Mouse (Mus musculus) CH12.LX (cell line): ENCODE data around the gene 1500011B03Rik. TPM values are rescaled to one million over a fixed set of nuclear protein-coding genes. Genes with fewer than 3 reads are reported as not detected.

ENCODE experiments used
- DNase-seq: peaks from one replicate; pipeline ENCODE4 v3.0.0-alpha.2; 2013; ENCODE audit errors: extremely low read depth
- H3K27ac ChIP-seq: 2 replicates; pipeline ENCODE4 v1.5.1; 2012; ENCODE audit warnings: low read depth, mild to moderate bottlenecking, control low read depth, moderate library complexity; ENCODE audit not compliant: insufficient read depth
- H3K27me3 ChIP-seq: replicated peaks from 2 replicates; pipeline ENCODE3; 2012; ENCODE audit warnings: inconsistent platforms
- H3K36me3 ChIP-seq, 2 experiments: replicated peaks in 1 of 2; 2 replicates each; pipeline versions ENCODE3 to v1.6.1; 2012; ENCODE audit warnings: inconsistent platforms in 1 of 2, low read length in 1 of 2, mild to moderate bottlenecking in 1 of 2, mixed read lengths in 1 of 2, moderate library complexity in 1 of 2; ENCODE audit not compliant: control insufficient read depth in 1 of 2, insufficient read depth in 1 of 2
- H3K4me1 ChIP-seq, 2 experiments: 2 replicates each; pipeline ENCODE4 v1.6.1; 2012; ENCODE audit warnings: inconsistent platforms in 1 of 2, moderate library complexity in 1 of 2; ENCODE audit not compliant: insufficient read depth in 2 of 2, control insufficient read depth in 1 of 2
- H3K4me2 ChIP-seq: 2 replicates; pipeline ENCODE4 v1.6.1; 2012; ENCODE audit warnings: low read depth, mild to moderate bottlenecking, control low read depth; ENCODE audit not compliant: poor library complexity, insufficient read depth, severe bottlenecking
- H3K4me3 ChIP-seq, 3 experiments: fragments of 150-350 bp in 1 of 3; sonication (generic) in 1 of 3; replicated peaks in 1 of 3; 2 replicates each; pipeline versions ENCODE3 to v1.5.1; 2011 to 2012; ENCODE audit warnings: low read depth in 2 of 3, low read length in 2 of 3, mild to moderate bottlenecking in 2 of 3, moderate library complexity in 2 of 3, control low read depth in 1 of 3, improper control_type of control experiment in 1 of 3, inconsistent platforms in 1 of 3, mixed read lengths in 1 of 3; ENCODE audit not compliant: poor library complexity in 1 of 3
- H3K79me2 ChIP-seq: replicated peaks from 2 replicates; pipeline ENCODE4 v1.6.1; 2012; ENCODE audit warnings: mild to moderate bottlenecking, moderate library complexity; ENCODE audit not compliant: control insufficient read depth, poor library complexity, insufficient read depth, severe bottlenecking; ENCODE audit errors: extremely low read depth
- H3K9ac ChIP-seq: 2 replicates; pipeline ENCODE4 v1.6.1; 2012; ENCODE audit warnings: low read depth, mild to moderate bottlenecking, control low read depth, moderate library complexity; ENCODE audit not compliant: insufficient read depth
- H3K9me3 ChIP-seq: replicated peaks from 2 replicates; pipeline ENCODE3; 2012; ENCODE audit warnings: low read length, inconsistent platforms, mixed read lengths
- CHD1 ChIP-seq: IDR thresholded peaks from 2 replicates; pipeline ENCODE4 v1.6.1; 2012; ENCODE audit warnings: low read depth, low read length, improper control_type of control experiment, inconsistent platforms
- E2F4 ChIP-seq: IDR thresholded peaks from 2 replicates; pipeline ENCODE4 v1.6.1; 2011; ENCODE audit warnings: low read depth, low read length, improper control_type of control experiment; ENCODE audit not compliant: insufficient replicate concordance
- ELF1 ChIP-seq: IDR thresholded peaks from 2 replicates; pipeline ENCODE4 v1.6.1; 2014; ENCODE audit warnings: low read depth, mild to moderate bottlenecking, inconsistent platforms, low read length, improper control_type of control experiment
- GABPA ChIP-seq: IDR thresholded peaks from 2 replicates; pipeline ENCODE4 v1.6.1; 2012; ENCODE audit warnings: low read depth, low read length, improper control_type of control experiment, inconsistent platforms; ENCODE audit not compliant: insufficient replicate concordance
- HCFC1 ChIP-seq: IDR thresholded peaks from 2 replicates; pipeline ENCODE4 v1.6.1; 2012; ENCODE audit warnings: low read depth, mild to moderate bottlenecking, inconsistent platforms, low read length, improper control_type of control experiment
- IRF4 ChIP-seq: IDR thresholded peaks from 2 replicates; pipeline ENCODE4 v1.6.1; 2014; ENCODE audit warnings: low read depth, mild to moderate bottlenecking, inconsistent platforms, low read length, improper control_type of control experiment
- JUN ChIP-seq: IDR thresholded peaks from 2 replicates; pipeline ENCODE4 v1.6.1; 2011; ENCODE audit warnings: low read depth, mild to moderate bottlenecking, low read length, improper control_type of control experiment, moderate library complexity; ENCODE audit not compliant: insufficient read depth
- JUND ChIP-seq: conservative IDR thresholded peaks from 2 replicates; pipeline ENCODE4 v1.6.1; 2011; ENCODE audit warnings: low read depth, low read length, improper control_type of control experiment
- MAFK ChIP-seq: IDR thresholded peaks from 2 replicates; pipeline ENCODE4 v1.6.1; 2011; ENCODE audit warnings: low read length, improper control_type of control experiment; ENCODE audit not compliant: insufficient replicate concordance
- MAX ChIP-seq: IDR thresholded peaks from 2 replicates; pipeline ENCODE4 v1.6.1; 2011; ENCODE audit warnings: low read length, improper control_type of control experiment
- MEF2A ChIP-seq: IDR thresholded peaks from 2 replicates; pipeline ENCODE4 v1.6.1; 2014; ENCODE audit warnings: low read depth, mild to moderate bottlenecking, inconsistent platforms, low read length, improper control_type of control experiment, borderline replicate concordance
- MYC ChIP-seq: IDR thresholded peaks from 2 replicates; pipeline ENCODE4 v1.6.1; 2011; ENCODE audit warnings: low read depth, mild to moderate bottlenecking, improper control_type of control experiment, low read length
- PAX5 ChIP-seq: IDR thresholded peaks from 2 replicates; pipeline ENCODE4 v1.6.1; 2012; ENCODE audit warnings: low read length, inconsistent platforms, mixed read lengths
- POLR2AphosphoS2 ChIP-seq: IDR thresholded peaks from 2 replicates; pipeline ENCODE4 v1.6.1; 2011; ENCODE audit warnings: low read depth, low read length, improper control_type of control experiment
- SMC3 ChIP-seq: IDR thresholded peaks from 2 replicates; pipeline ENCODE4 v1.6.1; 2011; ENCODE audit warnings: low read depth, low read length, improper control_type of control experiment
- TCF12 ChIP-seq: IDR thresholded peaks from 2 replicates; pipeline ENCODE4 v1.6.1; 2014; ENCODE audit warnings: low read depth, mild to moderate bottlenecking, inconsistent platforms, low read length, improper control_type of control experiment
- USF2 ChIP-seq: conservative IDR thresholded peaks from 2 replicates; pipeline ENCODE4 v1.6.1; 2011; ENCODE audit warnings: low read depth, low read length, improper control_type of control experiment
- ZC3H11A ChIP-seq: IDR thresholded peaks from 2 replicates; pipeline ENCODE4 v1.6.1; 2012; ENCODE audit warnings: low read depth, mild to moderate bottlenecking, inconsistent platforms, low read length, improper control_type of control experiment
- ZKSCAN1 ChIP-seq: IDR thresholded peaks from 2 replicates; pipeline ENCODE4 v1.6.1; 2012; ENCODE audit warnings: low read depth, inconsistent platforms, low read length, improper control_type of control experiment, borderline replicate concordance
- ZNF384 ChIP-seq: IDR thresholded peaks from 2 replicates; pipeline ENCODE4 v1.6.1; 2012; ENCODE audit warnings: low read depth, low read length, improper control_type of control experiment, inconsistent platforms
- dilution Hi-C: fragments of 300-500 bp; cut with MboI; formaldehyde crosslinking; loops from 2 replicates; pipeline ENCODE4 v1.14.3; 2020; ENCODE audit warnings: low sequenced_read_pairs; ENCODE audit not compliant: extremely low pct_unique_long_range_greater_than_20kb, extremely low pct_ligation_motif_present
- in situ Hi-C: fragments of 300-500 bp; cut with MboI; formaldehyde crosslinking; loops from 3 replicates; pipeline ENCODE4 v1.14.3; 2019; ENCODE audit warnings: low sequenced_read_pairs, low pct_ligation_motif_present, low pct_unique_long_range_greater_than_20kb, mixed read lengths
- polyA plus RNA-seq: library from polyadenylated mRNA; unstranded; fragments of >175 nt; gene quantifications from 2 replicates; pipeline ENCODE4 v1.2.1, GENCODE M21; 2012; ENCODE audit warnings: low read depth; ENCODE audit not compliant: insufficient read length
- total RNA-seq, 2 experiments: library from RNA; depleted of rRNA; stranded (reverse); fragments of 300-350 nt in 1 of 2; fragments of >200 nt in 1 of 2; gene quantifications; 2 replicates each; pipeline ENCODE4 v1.2.3; 2012 to 2014

Gene 1500011B03Rik
- total and polyA plus RNA-seq, 3 experiments, result 15.5 to 39.1 (median 31.4) TPM

- Histone ChIP-seq H3K36me3 (peaks cover 24 to 51% of the 10 kb centered on the region in 2 experiments), H3K9ac (no peak overlapping the region), H3K4me1 (peaks cover 2 to 39% of the 10 kb centered on the region in 2 experiments; a peak in 3 of 4 replicates), H3K4me3 (no peak overlapping the region), H3K4me2 (no peak overlapping the region), H3K27me3 (no peaks in the 10 kb centered on the region), H3K79me2 (peaks cover 61% of the 10 kb centered on the region), H3K27ac (no peak overlapping the region), H3K9me3 (no peaks in the 10 kb centered on the region)
- no peak for DNase-seq
- dilution Hi-C loops (no loop called here), in situ Hi-C loops (no loop called here)
- TF ChIP-seq HCFC1 (no peak), JUND (no peak), E2F4 (no peak), MAX (no peak), ZNF384 (no peak), IRF4 (no peak), ZC3H11A (no peak), PAX5 (no peak), ZKSCAN1 (no peak), GABPA (no peak), SMC3 (no peak), POLR2AphosphoS2 (no peak), MAFK (no peak), TCF12 (no peak), CHD1 (no peak), MEF2A (no peak), ELF1 (no peak), JUN (no peak), USF2 (no peak)
Observed at GRCm38 (mm10) chr5:114769786-114770185, 53.5 kb downstream of the 1500011B03Rik start.

- no peak for DNase-seq
- Histone ChIP-seq H3K27ac (no peak overlapping the region), H3K9me3 (no peaks in the 10 kb centered on the region), H3K9ac (no peak overlapping the region), H3K79me2 (peaks cover 53% of the 10 kb centered on the region), H3K4me1 (peaks cover 2 to 39% of the 10 kb centered on the region in 2 experiments; a peak in 3 of 4 replicates), H3K4me3 (no peak overlapping the region), H3K27me3 (no peaks in the 10 kb centered on the region), H3K36me3 (peaks cover 45 to 77% of the 10 kb centered on the region in 2 experiments), H3K4me2 (no peak overlapping the region)
- in situ Hi-C loops, result no loop called here
- TF ChIP-seq MYC, result no peak
- dilution Hi-C loops, result no loop called here
Observed at GRCm38 (mm10) chr5:114767185-114767584, 56.1 kb downstream of the 1500011B03Rik start.
